Mouse (Mus musculus): ENCODE measurements around the gene Ugt3a1.

Gene Ugt3a1

DNA sequence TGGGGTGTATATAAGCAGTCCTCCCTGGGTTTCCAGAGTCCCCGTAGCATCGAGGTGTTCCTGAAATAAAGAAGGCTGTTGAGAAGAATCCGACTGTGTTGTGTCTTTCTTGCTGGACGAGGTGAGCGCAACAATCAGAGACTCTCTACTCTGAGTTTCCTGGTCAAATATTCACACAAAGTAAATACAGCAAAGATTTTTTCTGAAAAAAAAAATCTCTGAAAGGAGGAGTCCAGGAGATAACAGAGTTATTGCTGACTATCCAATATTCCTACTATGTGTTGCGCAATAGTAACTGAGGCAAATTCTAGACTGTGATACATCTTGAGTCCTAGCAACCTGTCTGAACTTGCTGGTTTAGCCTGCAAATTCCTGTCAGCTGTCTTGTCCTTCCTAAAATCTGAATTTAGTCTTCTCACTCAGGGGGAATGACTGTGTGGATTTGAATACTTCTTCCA is at the start of gene Ugt3a1:
Gene Ugt3a1 (plus strand): TSS at position 51 of the 458 bp plus-strand sequence.
- no peak for DNase-seq (ENCODE audit: low read depth, low spot score)

- peak; percentile 7 for DNase-seq (ENCODE audit: low read depth, low spot score)
These were observed 45.8 kb upstream of the Ugt3a1 start for GRCm38 (mm10) chr15:9230917-9231316.

DNA sequence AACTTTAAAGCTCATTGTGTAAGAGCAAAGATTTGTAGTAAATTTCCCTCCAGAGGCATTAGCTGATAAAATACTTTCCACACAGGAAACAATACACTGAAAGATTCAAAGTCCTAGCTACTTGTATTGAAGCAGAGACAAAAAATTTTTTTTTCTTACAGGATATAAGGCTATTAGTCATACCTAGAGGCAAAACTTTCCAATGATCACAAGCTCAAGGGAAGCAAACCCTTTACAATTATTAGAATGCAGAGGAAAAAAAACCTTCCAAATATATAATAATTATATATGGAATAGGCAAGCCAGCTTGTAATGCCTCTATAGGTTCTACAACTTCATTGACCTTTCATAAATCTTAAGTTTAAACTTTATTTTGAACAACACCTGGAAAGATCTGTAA is 30.3 kb upstream of the Ugt3a1 start:
- DNase-seq (ENCODE audit: low read depth, low spot score) = no peak

DNA sequence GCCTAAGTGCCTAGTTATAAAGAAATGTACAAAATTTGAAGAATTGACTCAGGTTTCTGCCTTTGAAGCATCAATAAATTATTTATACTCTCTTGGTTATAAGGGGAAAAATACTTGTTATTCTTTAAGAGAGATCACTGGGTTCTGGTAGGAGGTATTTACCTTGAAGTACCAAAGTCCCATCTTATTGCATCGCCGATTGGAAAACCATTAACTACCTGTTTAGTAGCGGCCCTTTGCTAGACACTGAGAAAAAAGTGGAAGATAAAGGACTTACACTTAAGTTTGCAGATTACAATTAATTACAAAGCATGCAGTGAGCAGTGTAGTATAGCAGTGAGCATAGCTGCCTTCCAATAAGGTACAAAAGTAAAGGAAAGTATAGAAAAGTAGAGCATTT is 23.8 kb upstream of the Ugt3a1 start:
- no peak for DNase-seq (ENCODE audit: low read depth, low spot score)

GRCm38 (mm10) chr15:9260621-9261020 is 16.1 kb upstream of the Ugt3a1 start:
- DNase-seq (ENCODE audit: low read depth, low spot score) = no peak

DNA sequence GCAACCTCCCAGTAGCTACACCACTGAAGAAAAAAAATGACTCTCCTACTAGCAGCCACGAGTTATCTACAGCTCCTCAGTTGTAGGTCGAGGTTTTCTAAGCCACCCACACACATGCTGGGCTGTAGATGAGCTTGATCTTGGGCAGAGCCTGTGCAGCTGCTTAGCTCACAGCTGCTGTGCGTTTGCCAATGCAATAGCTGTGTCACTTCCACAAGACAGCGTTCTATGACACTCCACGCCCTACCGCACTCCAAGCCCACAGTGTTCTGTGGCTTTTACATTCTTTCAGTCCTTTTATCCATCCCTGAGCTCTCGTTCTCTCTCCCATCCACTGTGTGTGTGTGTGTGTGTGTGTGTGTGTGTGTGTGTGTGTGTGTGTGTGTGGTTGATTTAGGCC is 4.8 kb upstream of the Ugt3a1 start:
- DNase-seq (ENCODE audit: low read depth, low spot score) = peak; percentile 6

GRCm38 (mm10) chr15:9279026-9279425 is 2.3 kb downstream of the Ugt3a1 start:
- DNase-seq (ENCODE audit: low read depth, low spot score) = no peak

DNA sequence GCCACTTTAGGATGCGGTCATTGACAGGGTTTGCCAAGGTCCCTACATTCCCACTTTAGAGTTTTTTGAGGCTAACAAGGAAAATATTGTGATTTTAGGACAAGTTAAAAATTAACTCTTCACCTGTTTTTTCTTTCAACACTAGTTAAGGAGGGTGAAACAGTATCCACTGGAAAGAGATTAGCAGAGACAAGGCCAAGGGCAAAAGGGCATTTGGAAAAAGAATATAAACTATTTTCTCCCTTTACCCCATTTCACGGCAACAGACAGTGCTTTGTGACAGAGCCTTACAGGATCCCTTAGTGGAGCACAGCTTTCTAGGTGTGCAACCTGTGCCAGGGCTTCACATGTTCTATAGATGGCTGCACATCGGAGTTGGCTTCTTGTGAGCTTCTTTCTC is 2.9 kb downstream of the Ugt3a1 start:
- no peak for DNase-seq (ENCODE audit: low read depth, low spot score)

- DNase-seq (ENCODE audit: low read depth, low spot score) = no peak
These were observed 6.5 kb downstream of the Ugt3a1 start for GRCm38 (mm10) chr15:9283165-9283564.

DNA sequence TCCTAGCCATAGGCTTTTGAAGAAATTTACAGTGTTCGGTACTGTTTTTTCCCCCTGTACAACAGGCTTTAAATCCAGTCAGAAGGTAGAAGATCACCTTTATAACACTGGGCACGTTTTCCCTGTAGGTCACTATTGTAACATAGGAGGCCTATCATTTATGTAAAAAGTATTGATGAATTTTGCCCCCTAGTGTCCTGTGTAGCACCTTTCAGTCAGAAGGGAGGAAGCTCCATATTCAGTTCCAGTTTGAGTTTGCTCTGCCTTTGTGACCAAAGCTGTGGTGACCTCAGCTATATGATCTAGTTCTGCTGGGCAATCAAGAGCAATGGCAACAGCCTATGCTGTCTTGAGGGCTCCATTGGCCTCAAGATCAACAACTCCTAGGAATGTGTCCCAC is 13.0 kb downstream of the Ugt3a1 start:
- DNase-seq (ENCODE audit: low read depth, low spot score) = no peak

- no peak for DNase-seq (ENCODE audit: low read depth, low spot score)
These were observed 29.4 kb downstream of the Ugt3a1 start for GRCm38 (mm10) chr15:9305978-9306692.

- DNase-seq (ENCODE audit: low read depth, low spot score) = no peak
These were observed 57.9 kb downstream of the Ugt3a1 start for GRCm38 (mm10) chr15:9334596-9334995.

GRCm38 (mm10) chr15:9335341-9335740 is 58.7 kb downstream of the Ugt3a1 start, which contains the start of gene Ugt3a2:
Ugt3a2 (plus strand) TSS chr15:9335550.
- no peak for DNase-seq (ENCODE audit: low read depth, low spot score)

- DNase-seq (ENCODE audit: low read depth, low spot score) = no peak
These were observed 59.9 kb downstream of the Ugt3a1 start for GRCm38 (mm10) chr15:9336616-9337015.

GRCm38 (mm10) chr15:9337021-9337420 is 60.3 kb downstream of the Ugt3a1 start:
- no peak for DNase-seq (ENCODE audit: low read depth, low spot score)

- DNase-seq (ENCODE audit: low read depth, low spot score) = no peak
These were observed 72.1 kb downstream of the Ugt3a1 start for GRCm38 (mm10) chr15:9348739-9349138.

DNA sequence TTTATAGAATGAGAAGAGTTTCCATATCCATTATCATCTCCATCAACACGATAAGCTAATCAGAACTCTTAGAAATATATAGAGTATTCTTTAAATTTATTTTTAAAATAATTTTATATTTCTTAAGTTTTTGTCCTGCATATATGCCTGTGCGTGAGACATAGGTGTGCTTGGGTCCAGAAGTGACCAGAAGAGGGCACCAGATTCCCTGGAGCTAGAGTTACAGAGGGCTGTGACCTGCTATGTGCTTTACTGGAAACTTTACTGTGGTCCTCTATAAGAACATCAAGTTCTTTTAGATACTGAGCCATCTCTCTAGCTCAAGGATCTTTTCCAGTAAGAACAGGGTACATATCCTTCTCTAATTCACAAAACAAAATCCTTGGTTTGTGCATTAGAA is 86.1 kb downstream of the Ugt3a1 start:
- no peak for DNase-seq (ENCODE audit: low read depth, low spot score)

Measured in brain, adult 2 months (tissue).